Comparison of ENCODE assay signal across 8 mouse cellular contexts in genomic region chr3:53041411-53042239, GRCm38 (mm10). TPM values are rescaled to one million over a fixed set of nuclear protein-coding genes. Genes with fewer than 3 reads are reported as not detected.
DNase-seq lines count a peak whose midpoint lies in the region; ATAC-seq and TF ChIP-seq lines count a peak whose summit lies in the region.

Lhfp (plus strand) TSS chr3:53041528.

- peak within 1 kb of the TSS; percentile 75 for H3K9ac ChIP-seq in ES-Bruce4 (ENCODE audit: low read depth, poor library complexity, severe bottlenecking)
- H3K9ac ChIP-seq in forebrain, embryonic 14.5 days (ENCODE audit: low read length) = peak within 1 kb of the TSS; percentile 72
- peak within 1 kb of the TSS; percentile 87 for H3K9ac ChIP-seq in heart, embryonic 16.5 days (ENCODE audit: low read length)
- H3K9ac ChIP-seq in liver, postnatal 0 days (replicated peaks) = peak within 1 kb of the TSS; percentile 32; the same call in 1 of the 2 replicates
- peak within 1 kb of the TSS; percentile 57 for H3K9ac ChIP-seq in neural tube, embryonic 15.5 days (replicated peaks)

- no peak for TF ChIP-seq EP300 in ES-Bruce4 (IDR thresholded peaks at IDR 0.05; ENCODE audit: insufficient read depth, low read depth, low read length)
- TF ChIP-seq EP300 in liver, postnatal 0 days (IDR thresholded peaks at IDR 0.05; ENCODE audit: low read depth) = no peak

- ATAC-seq in forebrain, embryonic 14.5 days = peak; percentile 95
- peak; percentile 91 for ATAC-seq in heart, embryonic 16.5 days (replicated peaks; ENCODE audit: extremely low read depth, insufficient read depth, low FRiP score)
- ATAC-seq in liver, postnatal 0 days = no peak
- ATAC-seq in neural tube, embryonic 15.5 days (ENCODE audit: low FRiP score) = peak; percentile 91

- peaks cover 6% of the 10 kb centered on the region; the same call in 1 of the 2 replicates for H3K27me3 ChIP-seq in ES-Bruce4 (ENCODE audit: control insufficient read depth, insufficient read depth, low read length, poor library complexity, severe bottlenecking)
- H3K27me3 ChIP-seq in forebrain, embryonic 14.5 days (replicated peaks; ENCODE audit: control insufficient read depth, insufficient read depth, low read length) = no peaks in the 10 kb centered on the region
- no peaks in the 10 kb centered on the region for H3K27me3 ChIP-seq in heart, embryonic 16.5 days (ENCODE audit: control insufficient read depth, insufficient read depth, low read length)
- H3K27me3 ChIP-seq in liver, postnatal 0 days (ENCODE audit: insufficient read depth, low read length) = peaks cover 43% of the 10 kb centered on the region
- H3K27me3 ChIP-seq in neural tube, embryonic 15.5 days (replicated peaks) = peaks cover 15% of the 10 kb centered on the region; the same call in 1 of the 2 replicates

- TF ChIP-seq CTCF in ES-Bruce4 (IDR thresholded peaks at IDR 0.05; ENCODE audit: low read depth, low read length) = peak; percentile 10
- no peak for TF ChIP-seq CTCF in liver, postnatal 0 days (IDR thresholded peaks at IDR 0.05; ENCODE audit: low read depth)

- H3K4me3 ChIP-seq in ES-Bruce4 (ENCODE audit: low read depth, low read length) = peak within 1 kb of the TSS; percentile 87
- H3K4me3 ChIP-seq in brown adipose tissue, adult 24 weeks (ENCODE audit: insufficient read depth, low read depth, low read length) = peak within 1 kb of the TSS; percentile 80
- H3K4me3 ChIP-seq in forebrain, embryonic 14.5 days (ENCODE audit: low read depth, low read length) = peak within 1 kb of the TSS; percentile 67
- H3K4me3 ChIP-seq in heart, embryonic 16.5 days (ENCODE audit: low read length) = peak within 1 kb of the TSS; percentile 75
- H3K4me3 ChIP-seq in liver, postnatal 0 days (ENCODE audit: low read depth, low read length) = peak within 1 kb of the TSS; percentile 54
- H3K4me3 ChIP-seq in neural tube, embryonic 15.5 days (replicated peaks) = peak within 1 kb of the TSS; percentile 58

- H3K27ac ChIP-seq in ES-Bruce4 (ENCODE audit: insufficient read depth, low read length) = no peak within 1 kb of the TSS
- H3K27ac ChIP-seq in brown adipose tissue, adult 24 weeks (replicated peaks; ENCODE audit: low read depth, low read length) = no peak within 1 kb of the TSS; the same call in 1 of the 2 replicates
- H3K27ac ChIP-seq in forebrain, embryonic 14.5 days (ENCODE audit: low read depth, low read length) = peak within 1 kb of the TSS; percentile 27; the same call in 1 of the 2 replicates
- peak within 1 kb of the TSS; percentile 96 for H3K27ac ChIP-seq in heart, embryonic 16.5 days (ENCODE audit: low read length)
- no peak within 1 kb of the TSS for H3K27ac ChIP-seq in liver, postnatal 0 days (ENCODE audit: low read depth)
- H3K27ac ChIP-seq in neural tube, embryonic 15.5 days (replicated peaks) = peak within 1 kb of the TSS; percentile 75

- H3K36me3 ChIP-seq in ES-Bruce4 (ENCODE audit: control insufficient read depth, insufficient read depth, low read length, poor library complexity, severe bottlenecking) = no peaks in the 10 kb centered on the region
- H3K36me3 ChIP-seq in forebrain, embryonic 14.5 days (ENCODE audit: control insufficient read depth, insufficient read depth, low read length) = no peaks in the 10 kb centered on the region
- H3K36me3 ChIP-seq in heart, embryonic 16.5 days (ENCODE audit: control insufficient read depth, insufficient read depth) = peaks cover 3% of the 10 kb centered on the region; the same call in 1 of the 2 replicates
- H3K36me3 ChIP-seq in liver, postnatal 0 days (replicated peaks; ENCODE audit: insufficient read depth, low read length) = no peaks in the 10 kb centered on the region
- H3K36me3 ChIP-seq in neural tube, embryonic 15.5 days = no peaks in the 10 kb centered on the region

- H3K4me2 ChIP-seq in forebrain, embryonic 14.5 days (ENCODE audit: low read length) = peak within 1 kb of the TSS; percentile 85
- H3K4me2 ChIP-seq in heart, embryonic 16.5 days (ENCODE audit: low read depth, low read length) = peak within 1 kb of the TSS; percentile 85
- peak within 1 kb of the TSS; percentile 80 for H3K4me2 ChIP-seq in liver, postnatal 0 days (ENCODE audit: low read depth, low read length)
- peak within 1 kb of the TSS; percentile 94 for H3K4me2 ChIP-seq in neural tube, embryonic 15.5 days

- 1% methylated on average over 50 of the region's 58 CpGs for WGBS in forebrain, embryonic 14.5 days
- WGBS in heart, embryonic 16.5 days = under 1% methylated on average over 56 of the region's 58 CpGs
- WGBS in liver, postnatal 0 days (ENCODE audit: insufficient replicate concordance) = under 1% methylated on average over 48 of the region's 58 CpGs
- under 1% methylated on average over 58 of the region's 58 CpGs for WGBS in neural tube, embryonic 15.5 days

- no peak for TF ChIP-seq POLR2A in ES-Bruce4 (IDR thresholded peaks at IDR 0.05; ENCODE audit: insufficient read depth, low read length)

- H3K9me3 ChIP-seq in ES-Bruce4 (replicated peaks; ENCODE audit: control insufficient read depth, insufficient read depth, low read length, poor library complexity, severe bottlenecking) = no peaks in the 10 kb centered on the region
- no peaks in the 10 kb centered on the region for H3K9me3 ChIP-seq in forebrain, embryonic 14.5 days (replicated peaks; ENCODE audit: control insufficient read depth, low read length)
- no peaks in the 10 kb centered on the region for H3K9me3 ChIP-seq in heart, embryonic 16.5 days (replicated peaks; ENCODE audit: control insufficient read depth, low read length)
- H3K9me3 ChIP-seq in liver, postnatal 0 days (ENCODE audit: low read length) = no peaks in the 10 kb centered on the region
- H3K9me3 ChIP-seq in neural tube, embryonic 15.5 days (replicated peaks) = no peaks in the 10 kb centered on the region

- peak; percentile 75 for DNase-seq in forebrain, embryonic 14.5 days (ENCODE audit: low spot score)
- DNase-seq in kidney, postnatal 36 days = peak; percentile 42 to 71
- peak; percentile 39 for DNase-seq in liver, postnatal 0 days
- DNase-seq in urinary bladder, postnatal 14 days (ENCODE audit: low spot score) = peak; percentile 70

- H3K4me1 ChIP-seq in ES-Bruce4 (ENCODE audit: control insufficient read depth, insufficient read depth, low read length) = no peaks in the 10 kb centered on the region
- H3K4me1 ChIP-seq in brown adipose tissue, adult 24 weeks (ENCODE audit: control insufficient read depth, insufficient read depth, insufficient read length, low read length) = no peaks in the 10 kb centered on the region
- H3K4me1 ChIP-seq in forebrain, embryonic 14.5 days (ENCODE audit: control insufficient read depth, insufficient read depth, low read length) = 0 out of 2 replicates have a peak, but pooled peaks cover 3% of the 10 kb centered on the region
- H3K4me1 ChIP-seq in heart, embryonic 16.5 days (ENCODE audit: control insufficient read depth, insufficient read depth, low read length) = peaks cover 27% of the 10 kb centered on the region
- no peaks in the 10 kb centered on the region for H3K4me1 ChIP-seq in liver, postnatal 0 days (ENCODE audit: insufficient read depth)
- peaks cover 36% of the 10 kb centered on the region for H3K4me1 ChIP-seq in neural tube, embryonic 15.5 days

RNA-seq across cellular contexts. Expression of gene Lhfp, which starts in this region (rescaled TPM):
- 11.9 and 12.1 TPM in 2 replicates for polyA plus RNA-seq in ES-Bruce4 (2011; ENCODE audit: insufficient read depth, insufficient read length, low read depth, missing spikeins)
- polyA plus RNA-seq in brown adipose tissue, adult 24 weeks (2012; ENCODE audit: insufficient read depth, insufficient read length, missing spikeins) = 7.8 and 14.7 TPM in 2 replicates
- 37.4 and 40.5 TPM in 2 replicates for polyA plus RNA-seq in forebrain, embryonic 14.5 days (2014; fragmentation: Nextera tagmentation; extraction: Ambion mirVana)
- polyA plus RNA-seq in heart, embryonic 16.5 days (2015; fragmentation: Nextera tagmentation; extraction: Ambion mirVana) = 100 and 104 TPM in 2 replicates
- 9.6 and 10.4 TPM in 2 replicates for polyA plus RNA-seq in liver, postnatal 0 days (2015; fragmentation: Nextera tagmentation; extraction: Ambion mirVana)
- 51.9 and 53.6 TPM in 2 replicates for polyA plus RNA-seq in neural tube, embryonic 15.5 days (2015; fragmentation: Nextera tagmentation; extraction: Ambion mirVana)

Comparison
In these comparisons a context has a peak if more than half of its experiments do, and no peak if none do; other contexts are left out.
1. H3K27ac ChIP-seq: peak in forebrain, embryonic 14.5 days (single experiment), heart, embryonic 16.5 days (single experiment) and neural tube, embryonic 15.5 days (single experiment); none in ES-Bruce4 (single experiment), brown adipose tissue, adult 24 weeks (single experiment) and liver, postnatal 0 days (single experiment).
2. H3K9ac ChIP-seq: peak in every context shown above with its lines; median percentile 87 in heart, embryonic 16.5 days; 75 in ES-Bruce4; 72 in forebrain, embryonic 14.5 days; 57 in neural tube, embryonic 15.5 days; 32 in liver, postnatal 0 days.
3. Peak in every context shown above with its lines, with median percentiles within 50 percentile points of each other: H3K4me3 ChIP-seq, DNase-seq and H3K4me2 ChIP-seq.